Mouse (Mus musculus): Measurements from ENCODE around the gene Edn2. TPM values are rescaled to one million over a fixed set of nuclear protein-coding genes. Genes with fewer than 3 reads are reported as not detected.

The Edn2 gene
- polyA plus RNA-seq, 1 experiment from 2014 or later, result 1.9 TPM

GRCm38 (mm10) chr4:120200551-120201266 is 39.7 kb downstream of the Edn2 start:
- whole genome bisulfite sequencing, result 85% methylated on average over 7 of the region's 7 CpGs

GRCm38 (mm10) chr4:120204357-120204942 is 43.4 kb downstream of the Edn2 start:
- ATAC-seq (ENCODE audit: low FRiP score, low TSS enrichment), result peak; percentile 41; the same call in 1 of the 2 replicates
- WGBS, result 31% methylated on average over 9 of the region's 9 CpGs

More at GRCm38 (mm10) chr4:120200551-120201266, 39.7 kb downstream of the Edn2 start:
- no peak overlapping the region for H3K4me3 ChIP-seq (ENCODE audit: low read depth, low read length)
- H3K4me2 ChIP-seq (replicated peaks; ENCODE audit: low read depth), result no peak overlapping the region
- peaks cover 5% of the 10 kb centered on the region; the same call in 1 of the 2 replicates for H3K4me1 ChIP-seq (replicated peaks; ENCODE audit: control insufficient read depth, insufficient read depth)
- no peak overlapping the region for H3K9ac ChIP-seq (ENCODE audit: low read length)
- H3K36me3 ChIP-seq (ENCODE audit: control insufficient read depth, insufficient read depth, low read length), result no peaks in the 10 kb centered on the region
- DNase-seq (ENCODE audit: low spot score) (no peak), ATAC-seq (ENCODE audit: low FRiP score, low TSS enrichment) (no peak)
- H3K27ac ChIP-seq (replicated peaks), result no peak overlapping the region
- no peaks in the 10 kb centered on the region for H3K9me3 ChIP-seq (ENCODE audit: control insufficient read depth, low read length)
- TF ChIP-seq EP300 (optimal IDR thresholded peaks at IDR 0.05), result no peak
- TF ChIP-seq CTCF (IDR thresholded peaks at IDR 0.05; ENCODE audit: low read depth), result no peak
- H3K27me3 ChIP-seq (ENCODE audit: control insufficient read depth, insufficient read depth, low read length), result no peaks in the 10 kb centered on the region

GRCm38 (mm10) chr4:120206471-120206891 is 45.5 kb downstream of the Edn2 start:
- no peak overlapping the region for H3K4me2 ChIP-seq (replicated peaks; ENCODE audit: low read depth)
- no peak overlapping the region for H3K9ac ChIP-seq (ENCODE audit: low read length)
- no peak for ATAC-seq (ENCODE audit: low FRiP score, low TSS enrichment)
- H3K27me3 ChIP-seq (ENCODE audit: control insufficient read depth, insufficient read depth, low read length), result no peaks in the 10 kb centered on the region
- no peaks in the 10 kb centered on the region for H3K9me3 ChIP-seq (ENCODE audit: control insufficient read depth, low read length)
- WGBS, result 57% methylated on average over 6 of the region's 6 CpGs
- DNase-seq (ENCODE audit: low spot score), result no peak
- no peaks in the 10 kb centered on the region for H3K36me3 ChIP-seq (ENCODE audit: control insufficient read depth, insufficient read depth, low read length)
- H3K4me1 ChIP-seq (replicated peaks; ENCODE audit: control insufficient read depth, insufficient read depth), result no peaks in the 10 kb centered on the region; the same call in 1 of the 2 replicates
- H3K4me3 ChIP-seq (ENCODE audit: low read depth, low read length), result no peak overlapping the region
- H3K27ac ChIP-seq (replicated peaks), result no peak overlapping the region
- no peak for TF ChIP-seq CTCF (IDR thresholded peaks at IDR 0.05; ENCODE audit: low read depth)
- no peak for TF ChIP-seq EP300 (optimal IDR thresholded peaks at IDR 0.05)

More at GRCm38 (mm10) chr4:120204357-120204942, 43.4 kb downstream of the Edn2 start:
- no peak for TF ChIP-seq CTCF (IDR thresholded peaks at IDR 0.05; ENCODE audit: low read depth)
- no peak for TF ChIP-seq EP300 (optimal IDR thresholded peaks at IDR 0.05)
- Histone ChIP-seq H3K36me3 (ENCODE audit: control insufficient read depth, insufficient read depth, low read length) (no peaks in the 10 kb centered on the region), H3K4me3 (ENCODE audit: low read depth, low read length) (no peak overlapping the region), H3K4me1 (replicated peaks; ENCODE audit: control insufficient read depth, insufficient read depth) (no peaks in the 10 kb centered on the region; the same call in 1 of the 2 replicates), H3K9me3 (ENCODE audit: control insufficient read depth, low read length) (no peaks in the 10 kb centered on the region), H3K4me2 (replicated peaks; ENCODE audit: low read depth) (no peak overlapping the region), H3K27me3 (ENCODE audit: control insufficient read depth, insufficient read depth, low read length) (no peaks in the 10 kb centered on the region), H3K27ac (replicated peaks) (no peak overlapping the region), H3K9ac (ENCODE audit: low read length) (no peak overlapping the region)
- no peak for DNase-seq (ENCODE audit: low spot score)

- no peak for TF ChIP-seq CTCF (IDR thresholded peaks at IDR 0.05; ENCODE audit: low read depth)
- TF ChIP-seq EP300 (optimal IDR thresholded peaks at IDR 0.05), result no peak
- Histone ChIP-seq H3K9me3 (ENCODE audit: control insufficient read depth, low read length) (no peaks in the 10 kb centered on the region), H3K27ac (replicated peaks) (peak overlapping the region; percentile 58), H3K36me3 (ENCODE audit: control insufficient read depth, insufficient read depth, low read length) (no peaks in the 10 kb centered on the region), H3K4me1 (replicated peaks; ENCODE audit: control insufficient read depth, insufficient read depth) (no peaks in the 10 kb centered on the region), H3K4me2 (replicated peaks; ENCODE audit: low read depth) (no peak overlapping the region), H3K4me3 (ENCODE audit: low read depth, low read length) (no peak overlapping the region), H3K9ac (ENCODE audit: low read length) (no peak overlapping the region), H3K27me3 (ENCODE audit: control insufficient read depth, insufficient read depth, low read length) (no peaks in the 10 kb centered on the region)
- DNase-seq (ENCODE audit: low spot score), result no peak
- ATAC-seq (ENCODE audit: low FRiP score, low TSS enrichment), result peak; percentile 65; the same call in 1 of the 2 replicates
- 43% methylated on average over 6 of the region's 6 CpGs for WGBS
Measured at GRCm38 (mm10) chr4:120212080-120212479, 51.1 kb downstream of the Edn2 start.

- no peaks in the 10 kb centered on the region for H3K9me3 ChIP-seq (ENCODE audit: control insufficient read depth, low read length)
- WGBS, result 38% methylated on average over 3 of the region's 3 CpGs
- no peaks in the 10 kb centered on the region for H3K36me3 ChIP-seq (ENCODE audit: control insufficient read depth, insufficient read depth, low read length)
- no peak for ATAC-seq (ENCODE audit: low FRiP score, low TSS enrichment)
- no peak for DNase-seq (ENCODE audit: low spot score)
- H3K4me2 ChIP-seq (replicated peaks; ENCODE audit: low read depth), result no peak overlapping the region
- no peak overlapping the region for H3K9ac ChIP-seq (ENCODE audit: low read length)
- peak overlapping the region; percentile 41 for H3K27ac ChIP-seq (replicated peaks)
- TF ChIP-seq CTCF (IDR thresholded peaks at IDR 0.05; ENCODE audit: low read depth), result no peak
- no peak for TF ChIP-seq EP300 (optimal IDR thresholded peaks at IDR 0.05)
- H3K4me1 ChIP-seq (replicated peaks; ENCODE audit: control insufficient read depth, insufficient read depth), result no peaks in the 10 kb centered on the region
- H3K27me3 ChIP-seq (ENCODE audit: control insufficient read depth, insufficient read depth, low read length), result no peaks in the 10 kb centered on the region
- no peak overlapping the region for H3K4me3 ChIP-seq (ENCODE audit: low read depth, low read length)
Measured at GRCm38 (mm10) chr4:120212812-120213211, 51.8 kb downstream of the Edn2 start.

Measured in stomach, postnatal 0 days (tissue).